In genomic region chr2:130634739-130635411, GRCm38 (mm10) we compare ENCODE assay signal across 8 mouse cellular contexts. TPM values are rescaled to one million over a fixed set of nuclear protein-coding genes. Genes with fewer than 3 reads are reported as not detected.
A peak's percentile ranks its signal among the peaks of the same experiment; 100 is the strongest.
DNase-seq lines count a peak whose midpoint lies in the region; ATAC-seq lines count a peak whose summit lies in the region.

No protein-coding gene starts in this region.

- H3K9me3 ChIP-seq in embryonic facial prominence, embryonic 14.5 days (ENCODE audit: control insufficient read depth, low read length): no peaks in the 10 kb centered on the region
- no peaks in the 10 kb centered on the region for H3K9me3 ChIP-seq in hindbrain, embryonic 13.5 days
- H3K9me3 ChIP-seq in liver, embryonic 15.5 days (replicated peaks): no peaks in the 10 kb centered on the region
- no peaks in the 10 kb centered on the region for H3K9me3 ChIP-seq in neural tube, embryonic 14.5 days (ENCODE audit: control insufficient read depth, low read length)

- 1% methylated on average over 35 of the region's 38 CpGs for WGBS in embryonic facial prominence, embryonic 14.5 days
- 1% methylated on average over 37 of the region's 38 CpGs for WGBS in hindbrain, embryonic 13.5 days
- 3% methylated on average over 38 of the region's 38 CpGs for WGBS in liver, embryonic 15.5 days (ENCODE audit: insufficient replicate concordance)
- 3% methylated on average over 36 of the region's 38 CpGs for WGBS in neural tube, embryonic 14.5 days

- H3K9ac ChIP-seq in embryonic facial prominence, embryonic 14.5 days (ENCODE audit: low read depth, low read length): peak overlapping the region; percentile 70
- peak overlapping the region; percentile 66 for H3K9ac ChIP-seq in hindbrain, embryonic 13.5 days
- no peak overlapping the region for H3K9ac ChIP-seq in liver, embryonic 15.5 days
- peak overlapping the region; percentile 41 for H3K9ac ChIP-seq in neural tube, embryonic 14.5 days (replicated peaks; ENCODE audit: low read depth, low read length)

- H3K27ac ChIP-seq in embryonic facial prominence, embryonic 14.5 days (replicated peaks; ENCODE audit: low read depth, low read length): no peak overlapping the region
- no peak overlapping the region for H3K27ac ChIP-seq in hindbrain, embryonic 13.5 days
- H3K27ac ChIP-seq in liver, embryonic 15.5 days (replicated peaks): no peak overlapping the region
- H3K27ac ChIP-seq in neural tube, embryonic 14.5 days (ENCODE audit: low read depth, low read length): no peak overlapping the region

- peak overlapping the region; percentile 45 for H3K4me3 ChIP-seq in embryonic facial prominence, embryonic 14.5 days (ENCODE audit: low read depth, low read length)
- peak overlapping the region; percentile 31 for H3K4me3 ChIP-seq in hindbrain, embryonic 13.5 days
- H3K4me3 ChIP-seq in liver, embryonic 15.5 days (replicated peaks): peak overlapping the region; percentile 36
- H3K4me3 ChIP-seq in neural tube, embryonic 14.5 days (ENCODE audit: low read depth, low read length): peak overlapping the region; percentile 11

- DNase-seq in adrenal gland, postnatal 36 days: peak; percentile 22 to 29
- DNase-seq in adrenal gland, adult 8-10 months: no peak
- peak; percentile 31 for DNase-seq in R1 (ENCODE audit: low read depth, low spot score)
- DNase-seq in embryonic facial prominence, embryonic 14.5 days (ENCODE audit: low spot score): peak; percentile 49
- DNase-seq in right cerebral cortex, adult 2 months (ENCODE audit: low spot score in 2 of 2): no peak

- peak; percentile 53 for ATAC-seq in embryonic facial prominence, embryonic 14.5 days (ENCODE audit: low read depth)
- ATAC-seq in hindbrain, embryonic 13.5 days (ENCODE audit: low FRiP score): peak; percentile 9; the same call in 1 of the 2 replicates
- no peak for ATAC-seq in liver, embryonic 15.5 days (ENCODE audit: insufficient read depth)
- 0 out of 2 replicates have a peak, but pooled peaks have one; percentile 7 for ATAC-seq in neural tube, embryonic 14.5 days (ENCODE audit: low read depth)

- H3K4me2 ChIP-seq in embryonic facial prominence, embryonic 14.5 days (ENCODE audit: low read depth, low read length): peak overlapping the region; percentile 84
- H3K4me2 ChIP-seq in hindbrain, embryonic 13.5 days: peak overlapping the region; percentile 55
- peak overlapping the region; percentile 60 for H3K4me2 ChIP-seq in liver, embryonic 15.5 days
- H3K4me2 ChIP-seq in neural tube, embryonic 14.5 days (ENCODE audit: low read depth, low read length): peak overlapping the region; percentile 40

- H3K36me3 ChIP-seq in embryonic facial prominence, embryonic 14.5 days (ENCODE audit: control insufficient read depth, insufficient read depth, low read length): no peaks in the 10 kb centered on the region
- H3K36me3 ChIP-seq in hindbrain, embryonic 13.5 days: peaks cover 16% of the 10 kb centered on the region
- H3K36me3 ChIP-seq in liver, embryonic 15.5 days (replicated peaks): 0 out of 2 replicates have a peak, but pooled peaks cover 4% of the 10 kb centered on the region
- H3K36me3 ChIP-seq in neural tube, embryonic 14.5 days (ENCODE audit: control insufficient read depth, insufficient read depth, low read length): no peaks in the 10 kb centered on the region; the same call in 1 of the 2 replicates

- peaks cover 44% of the 10 kb centered on the region for H3K27me3 ChIP-seq in embryonic facial prominence, embryonic 14.5 days (replicated peaks; ENCODE audit: control insufficient read depth, insufficient read depth, low read length)
- H3K27me3 ChIP-seq in hindbrain, embryonic 13.5 days: peaks cover 63% of the 10 kb centered on the region
- H3K27me3 ChIP-seq in liver, embryonic 15.5 days: peaks cover 82% of the 10 kb centered on the region
- peaks cover 39% of the 10 kb centered on the region for H3K27me3 ChIP-seq in neural tube, embryonic 14.5 days (ENCODE audit: control insufficient read depth, insufficient read depth, low read length)

- H3K4me1 ChIP-seq in embryonic facial prominence, embryonic 14.5 days (ENCODE audit: control insufficient read depth, insufficient read depth, low read length): peaks cover 15% of the 10 kb centered on the region
- peaks cover 29% of the 10 kb centered on the region for H3K4me1 ChIP-seq in hindbrain, embryonic 13.5 days (replicated peaks)
- peaks cover 33% of the 10 kb centered on the region for H3K4me1 ChIP-seq in liver, embryonic 15.5 days (replicated peaks)
- H3K4me1 ChIP-seq in neural tube, embryonic 14.5 days (ENCODE audit: control insufficient read depth, insufficient read depth, low read length): peaks cover 9% of the 10 kb centered on the region; the same call in 1 of the 2 replicates

RNA-seq across cellular contexts. Expression of gene Ubox5, which starts 5.0 kb away (rescaled TPM):
- 1 to 10 TPM; 6.3 to 6.9 TPM for total RNA-seq in adrenal gland, postnatal 36 days (2021)
- total RNA-seq in adrenal gland, adult 8-10 months (2022): 1 to 10 TPM; 6.6 to 8.8 (median 7.7) TPM
- polyA plus RNA-seq in embryonic facial prominence, embryonic 14.5 days (2014; fragmentation: Nextera tagmentation; extraction: Ambion mirVana): 9.9 and 14.2 TPM in 2 replicates
- 11.5 and 11.8 TPM in 2 replicates for polyA plus RNA-seq in hindbrain, embryonic 13.5 days (2015; fragmentation: Nextera tagmentation; extraction: Ambion mirVana)
- polyA plus RNA-seq in liver, embryonic 15.5 days (2015; fragmentation: Nextera tagmentation; extraction: Ambion mirVana): 4.8 and 5.0 TPM in 2 replicates
- 11.3 and 12.5 TPM in 2 replicates for polyA plus RNA-seq in neural tube, embryonic 14.5 days (2014; fragmentation: Nextera tagmentation; extraction: Ambion mirVana)

RNA-seq across cellular contexts. Expression of gene Fastkd5, which starts 5.0 kb away (rescaled TPM):
- total RNA-seq in adrenal gland, postnatal 36 days (2021): 10 to 100 TPM; 11.4 to 12.9 TPM
- 10 to 100 TPM in 3 of 4 experiments, 1 to 10 TPM in 1; 8.5 to 13.6 (median 11.8) TPM for total RNA-seq in adrenal gland, adult 8-10 months (2022)
- 14.7 and 15.4 TPM in 2 replicates for polyA plus RNA-seq in embryonic facial prominence, embryonic 14.5 days (2014; fragmentation: Nextera tagmentation; extraction: Ambion mirVana)
- 11.7 and 12.9 TPM in 2 replicates for polyA plus RNA-seq in hindbrain, embryonic 13.5 days (2015; fragmentation: Nextera tagmentation; extraction: Ambion mirVana)
- polyA plus RNA-seq in liver, embryonic 15.5 days (2015; fragmentation: Nextera tagmentation; extraction: Ambion mirVana): 8.6 and 9.5 TPM in 2 replicates
- 12.4 and 14.6 TPM in 2 replicates for polyA plus RNA-seq in neural tube, embryonic 14.5 days (2014; fragmentation: Nextera tagmentation; extraction: Ambion mirVana)

RNA-seq across cellular contexts. Expression of gene Lzts3, which starts 7.7 kb away (rescaled TPM):
- total RNA-seq in adrenal gland, postnatal 36 days (2021): 10 to 100 TPM; 13.2 to 14.8 TPM
- total RNA-seq in adrenal gland, adult 8-10 months (2022): 10 to 100 TPM; 17.0 to 27.6 (median 21.1) TPM
- 1.6 and 1.8 TPM in 2 replicates for polyA plus RNA-seq in embryonic facial prominence, embryonic 14.5 days (2014; fragmentation: Nextera tagmentation; extraction: Ambion mirVana)
- polyA plus RNA-seq in hindbrain, embryonic 13.5 days (2015; fragmentation: Nextera tagmentation; extraction: Ambion mirVana): 10.5 and 11.1 TPM in 2 replicates
- 1.4 and 2.0 TPM in 2 replicates for polyA plus RNA-seq in liver, embryonic 15.5 days (2015; fragmentation: Nextera tagmentation; extraction: Ambion mirVana)
- 6.2 and 8.4 TPM in 2 replicates for polyA plus RNA-seq in neural tube, embryonic 14.5 days (2014; fragmentation: Nextera tagmentation; extraction: Ambion mirVana)

RNA-seq across cellular contexts. Expression of gene Ddrgk1, which starts 29.6 kb away (rescaled TPM):
- 100 to 1,000 TPM; 199 to 232 TPM for total RNA-seq in adrenal gland, postnatal 36 days (2021)
- 100 to 1,000 TPM; 228 to 279 (median 260) TPM for total RNA-seq in adrenal gland, adult 8-10 months (2022)
- 55.9 and 63.8 TPM in 2 replicates for polyA plus RNA-seq in embryonic facial prominence, embryonic 14.5 days (2014; fragmentation: Nextera tagmentation; extraction: Ambion mirVana)
- polyA plus RNA-seq in hindbrain, embryonic 13.5 days (2015; fragmentation: Nextera tagmentation; extraction: Ambion mirVana): 72.0 and 74.1 TPM in 2 replicates
- polyA plus RNA-seq in liver, embryonic 15.5 days (2015; fragmentation: Nextera tagmentation; extraction: Ambion mirVana): 40.6 and 43.8 TPM in 2 replicates
- 75.0 and 77.0 TPM in 2 replicates for polyA plus RNA-seq in neural tube, embryonic 14.5 days (2014; fragmentation: Nextera tagmentation; extraction: Ambion mirVana)

RNA-seq across cellular contexts. Expression of gene Itpa, which starts 32.5 kb away (rescaled TPM):
- 10 to 100 TPM; 28.1 to 31.2 TPM for total RNA-seq in adrenal gland, postnatal 36 days (2021)
- total RNA-seq in adrenal gland, adult 8-10 months (2022): 10 to 100 TPM; 29.4 to 34.9 (median 33.1) TPM
- 90.4 and 98.7 TPM in 2 replicates for polyA plus RNA-seq in embryonic facial prominence, embryonic 14.5 days (2014; fragmentation: Nextera tagmentation; extraction: Ambion mirVana)
- polyA plus RNA-seq in hindbrain, embryonic 13.5 days (2015; fragmentation: Nextera tagmentation; extraction: Ambion mirVana): 141 and 143 TPM in 2 replicates
- polyA plus RNA-seq in liver, embryonic 15.5 days (2015; fragmentation: Nextera tagmentation; extraction: Ambion mirVana): 41.0 and 44.8 TPM in 2 replicates
- polyA plus RNA-seq in neural tube, embryonic 14.5 days (2014; fragmentation: Nextera tagmentation; extraction: Ambion mirVana): 116 and 117 TPM in 2 replicates

Comparison
In these comparisons a context has a peak if more than half of its experiments do, and no peak if none do; other contexts are left out.
1. DNase-seq: peak in adrenal gland, postnatal 36 days (2 of 2), R1 (single experiment) and embryonic facial prominence, embryonic 14.5 days (single experiment); none in adrenal gland, adult 8-10 months (single experiment) and right cerebral cortex, adult 2 months (0 of 2).
2. Peak in every context shown above with its lines, with median percentiles within 50 percentile points of each other: H3K4me2 ChIP-seq and H3K4me3 ChIP-seq.